Mouse (Mus musculus) ES-Bruce4 (cell line): ENCODE measurements around the gene Vash1.

Experiments
- CTCF ChIP-seq: IDR thresholded peaks from one replicate; pipeline ENCODE4 v1.8.1; 2011; ENCODE audit warnings: low read depth, low read length
- EP300 ChIP-seq: IDR thresholded peaks from 2 replicates; pipeline ENCODE4 v1.6.1; 2011; ENCODE audit warnings: low read depth, low read length; ENCODE audit not compliant: insufficient read depth
- POLR2A ChIP-seq: IDR thresholded peaks from one replicate; pipeline ENCODE4 v1.8.1; 2011; ENCODE audit warnings: low read length; ENCODE audit not compliant: insufficient read depth

DNA sequence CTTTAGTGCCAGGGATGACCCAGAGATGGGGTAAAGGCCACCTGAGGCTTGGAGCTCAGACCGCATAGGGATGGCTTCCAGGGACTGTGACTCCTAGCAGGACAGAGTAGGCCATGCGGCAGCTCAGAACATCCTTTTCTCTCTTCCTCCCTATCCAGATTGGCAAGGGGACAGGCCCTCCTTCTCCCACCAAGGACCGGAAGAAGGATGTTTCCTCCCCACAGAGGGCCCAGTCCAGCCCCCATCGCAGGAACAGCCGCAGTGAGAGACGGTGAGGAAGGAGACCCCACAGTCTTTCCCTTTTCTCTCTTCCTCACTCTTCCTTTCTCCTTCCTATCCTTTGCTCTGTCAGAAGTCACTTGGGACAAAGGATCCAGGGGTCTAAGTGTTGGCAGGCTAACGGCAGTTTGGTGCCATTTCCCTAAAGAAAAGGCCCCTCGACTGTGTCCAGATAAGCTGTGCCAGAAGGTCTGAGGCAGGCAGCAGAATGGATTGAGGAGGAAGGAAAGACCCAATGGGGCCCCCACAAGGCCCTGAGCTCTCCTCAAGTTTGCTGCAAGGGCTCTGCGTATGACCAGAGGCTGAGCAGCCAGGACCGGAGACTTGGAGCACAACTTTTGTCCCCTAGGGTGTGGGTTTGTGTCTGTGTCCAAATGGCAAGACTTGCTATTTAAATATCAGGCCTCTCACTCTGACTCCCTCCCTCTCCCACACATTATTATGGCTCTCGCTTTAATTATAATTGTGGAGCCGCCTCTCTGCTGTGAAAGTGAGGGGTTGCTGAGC lies 12.4 kb downstream of the Vash1 start:
- TF ChIP-seq CTCF (no peak), EP300 (no peak), POLR2A (no peak)
